In genomic region chr11:84549258-84549791, GRCm38 (mm10) we compare ENCODE assay signal across 30 mouse cellular contexts. TPM values are rescaled to one million over a fixed set of nuclear protein-coding genes. Genes with fewer than 3 reads are reported as not detected.
"Had no signal": no experiment of that assay in that cellular context is flagged by ENCODE, and none has a peak within 500 bp of the region (broad histone marks: within the 10 kb centered on the region; RNA-seq: fewer than 3 reads in every experiment).

No protein-coding gene starts in this region.

- H3K4me1 ChIP-seq: heart, embryonic 13.5 days; heart, embryonic 15.5 days; hindbrain, embryonic 15.5 days; kidney, embryonic 15.5 days; liver, embryonic 12.5 days had no signal

- H3K36me3 ChIP-seq: heart, embryonic 13.5 days; heart, embryonic 15.5 days; hindbrain, embryonic 13.5 days; hindbrain, embryonic 15.5 days; kidney, embryonic 15.5 days; limb, embryonic 13.5 days; limb, embryonic 15.5 days; liver, embryonic 12.5 days had no signal

- ATAC-seq: hindbrain, postnatal 0 days; intestine, embryonic 16.5 days; liver, embryonic 12.5 days had no signal

- H3K9ac ChIP-seq: heart, embryonic 13.5 days; heart, embryonic 15.5 days; hindbrain, embryonic 13.5 days; hindbrain, embryonic 15.5 days; kidney, embryonic 15.5 days; limb, embryonic 13.5 days; limb, embryonic 15.5 days; liver, embryonic 12.5 days; liver, embryonic 14.5 days had no signal

- H3K9me3 ChIP-seq: heart, embryonic 13.5 days; heart, embryonic 15.5 days; hindbrain, embryonic 13.5 days; hindbrain, embryonic 15.5 days; kidney, embryonic 15.5 days; limb, embryonic 15.5 days; liver, embryonic 12.5 days had no signal

- H3K27ac ChIP-seq: heart, adult 2 months; heart, embryonic 13.5 days; heart, embryonic 15.5 days; hindbrain, embryonic 13.5 days; hindbrain, embryonic 15.5 days; hindbrain, postnatal 0 days; kidney, embryonic 15.5 days; kidney, postnatal 0 days; limb, embryonic 13.5 days; limb, embryonic 15.5 days; liver, embryonic 12.5 days; liver, embryonic 14.5 days had no signal

- H3K4me3 ChIP-seq: heart, adult 2 months; heart, embryonic 13.5 days; heart, embryonic 15.5 days; hindbrain, embryonic 13.5 days; hindbrain, embryonic 15.5 days; kidney, embryonic 15.5 days; limb, embryonic 13.5 days; limb, embryonic 15.5 days; liver, embryonic 12.5 days had no signal

- H3K27me3 ChIP-seq: hindbrain, embryonic 15.5 days; limb, embryonic 15.5 days had no signal

- DNase-seq: gastrocnemius, postnatal 14 days; gastrocnemius, postnatal 36 days; heart, adult 11 months; heart, adult 2 months; heart, postnatal 14 days; heart, postnatal 36 days; kidney, adult 11 months; kidney, adult 2 months; kidney, adult 9 months; kidney, postnatal 14 days; kidney, postnatal 36 days; left cerebral cortex, postnatal 4 days had no signal

- H3K4me2 ChIP-seq: heart, embryonic 11.5 days; heart, embryonic 13.5 days; heart, embryonic 15.5 days; hindbrain, embryonic 13.5 days; hindbrain, embryonic 15.5 days; kidney, embryonic 15.5 days; limb, embryonic 13.5 days; limb, embryonic 15.5 days; liver, embryonic 12.5 days had no signal

RNA-seq across cellular contexts. Expression of gene Lhx1, which starts 24.0 kb away (rescaled TPM):
- total RNA-seq: gastrocnemius, adult 18-20 months; gastrocnemius, adult 8-10 months; gastrocnemius, postnatal 14 days; gastrocnemius, postnatal 36 days; heart, adult 2 months; heart, postnatal 14 days; heart, postnatal 36 days; hematopoietic stem cell, adult 5-6 weeks; liver, adult 2 months had no signal
- polyA plus RNA-seq: heart, adult 2 months; heart, embryonic 13.5 days; heart, embryonic 15.5 days; heart, postnatal 0 days; liver, adult 2 months; liver, embryonic 12.5 days; liver, embryonic 14.5 days had no signal
